Mouse (Mus musculus): ENCODE results near the gene Olfr160. TPM values are rescaled to one million over a fixed set of nuclear protein-coding genes. Genes with fewer than 3 reads are reported as not detected.

Olfr160 gene
- polyA plus RNA-seq, 1 experiment from 2014 or later = not detected

- Histone ChIP-seq H3K4me3 (no peak overlapping the region), H3K9ac (no peak overlapping the region), H3K36me3 (no peaks in the 10 kb centered on the region), H3K27me3 (no peaks in the 10 kb centered on the region), H3K4me2 (no peak overlapping the region), H3K27ac (replicated peaks) (no peak overlapping the region), H3K9me3 (no peaks in the 10 kb centered on the region), H3K4me1 (replicated peaks) (no peaks in the 10 kb centered on the region)
- no peak for ATAC-seq (ENCODE audit: low FRiP score, low read depth)
- 74% methylated on average over 4 of the region's 4 CpGs for WGBS
These were observed 40.8 kb downstream of the Olfr160 start for GRCm38 (mm10) chr9:37675287-37675686.

GRCm38 (mm10) chr9:37670261-37670660 is 45.8 kb downstream of the Olfr160 start:
- no peak for ATAC-seq (ENCODE audit: low FRiP score, low read depth)
- H3K4me2 ChIP-seq = no peak overlapping the region
- H3K4me1 ChIP-seq (replicated peaks) = no peaks in the 10 kb centered on the region
- no peaks in the 10 kb centered on the region for H3K27me3 ChIP-seq
- no peak overlapping the region for H3K9ac ChIP-seq
- H3K36me3 ChIP-seq = no peaks in the 10 kb centered on the region
- WGBS = 89% methylated on average over 3 of the region's 3 CpGs
- H3K4me3 ChIP-seq = no peak overlapping the region
- H3K27ac ChIP-seq (replicated peaks) = no peak overlapping the region
- H3K9me3 ChIP-seq = no peaks in the 10 kb centered on the region

DNA sequence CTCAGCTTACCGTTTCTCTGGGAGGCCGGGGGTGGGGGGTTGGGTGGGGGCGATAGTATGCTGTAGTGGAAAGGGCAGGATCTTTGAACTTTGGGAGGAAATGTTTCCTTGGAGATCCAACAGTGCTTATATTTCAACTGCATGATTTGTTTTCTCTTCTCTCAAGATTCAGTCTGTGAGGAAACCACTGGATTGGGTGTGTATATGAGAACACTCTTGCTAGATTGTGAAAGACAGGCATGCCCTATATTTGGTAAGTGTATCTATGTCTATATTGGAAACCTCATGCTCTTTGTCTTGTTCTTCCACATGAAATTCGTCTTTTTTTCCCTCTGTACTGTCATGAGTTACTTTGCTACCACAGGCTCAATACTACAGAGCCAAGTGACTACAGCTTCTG is 46.4 kb downstream of the Olfr160 start:
- Histone ChIP-seq H3K4me1 (replicated peaks) (no peaks in the 10 kb centered on the region), H3K4me3 (no peak overlapping the region), H3K27me3 (no peaks in the 10 kb centered on the region), H3K36me3 (no peaks in the 10 kb centered on the region), H3K9me3 (no peaks in the 10 kb centered on the region), H3K9ac (no peak overlapping the region), H3K27ac (replicated peaks) (no peak overlapping the region), H3K4me2 (no peak overlapping the region)
- WGBS = 75% methylated on average over 4 of the region's 4 CpGs
- ATAC-seq (ENCODE audit: low FRiP score, low read depth) = no peak

- no peak for ATAC-seq (ENCODE audit: low FRiP score, low read depth)
- H3K27me3 ChIP-seq = no peaks in the 10 kb centered on the region
- no peaks in the 10 kb centered on the region for H3K9me3 ChIP-seq
- H3K36me3 ChIP-seq = no peaks in the 10 kb centered on the region
- WGBS = 61% methylated on average over 6 of the region's 6 CpGs
- no peaks in the 10 kb centered on the region for H3K4me1 ChIP-seq (replicated peaks)
- H3K9ac ChIP-seq = no peak within 1 kb of the TSS
- no peak within 1 kb of the TSS for H3K4me2 ChIP-seq
- no peak within 1 kb of the TSS for H3K27ac ChIP-seq (replicated peaks)
- no peak within 1 kb of the TSS for H3K4me3 ChIP-seq
These were observed 46.9 kb downstream of the Olfr160 start, which contains the start of gene Panx3 for GRCm38 (mm10) chr9:37669115-37669514. TSS of gene Panx3 (minus strand) at chr9:37669235.

DNA sequence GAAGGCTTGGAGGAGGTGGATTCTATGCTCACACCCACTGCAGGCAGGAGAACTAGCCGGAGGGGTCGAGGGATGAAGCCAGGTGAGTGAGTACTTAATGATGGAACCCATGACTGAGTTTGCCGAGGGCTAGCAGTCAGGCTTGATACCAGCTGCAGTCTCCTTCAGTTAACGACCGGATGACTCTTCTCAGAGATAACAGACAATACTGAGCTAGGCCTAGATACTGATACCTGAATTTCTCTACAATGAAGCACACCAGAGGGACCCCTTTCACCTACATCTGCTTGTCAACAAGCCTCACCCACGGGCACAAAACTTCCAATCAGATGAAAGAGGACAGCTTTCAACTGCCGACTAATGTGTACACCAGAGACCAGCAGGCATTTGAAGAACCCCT is 50.0 kb downstream of the Olfr160 start:
- no peaks in the 10 kb centered on the region for H3K36me3 ChIP-seq
- no peaks in the 10 kb centered on the region for H3K9me3 ChIP-seq
- 79% methylated on average over 7 of the region's 7 CpGs for WGBS
- H3K27me3 ChIP-seq = no peaks in the 10 kb centered on the region
- H3K4me2 ChIP-seq = no peak overlapping the region
- no peak overlapping the region for H3K27ac ChIP-seq (replicated peaks)
- ATAC-seq (ENCODE audit: low FRiP score, low read depth) = no peak
- H3K4me3 ChIP-seq = no peak overlapping the region
- H3K4me1 ChIP-seq (replicated peaks) = no peaks in the 10 kb centered on the region
- no peak overlapping the region for H3K9ac ChIP-seq

GRCm38 (mm10) chr9:37664604-37665003 is 51.4 kb downstream of the Olfr160 start:
- H3K4me3 ChIP-seq = no peak overlapping the region
- no peaks in the 10 kb centered on the region for H3K9me3 ChIP-seq
- H3K4me2 ChIP-seq = no peak overlapping the region
- no peak for ATAC-seq (ENCODE audit: low FRiP score, low read depth)
- no peaks in the 10 kb centered on the region for H3K27me3 ChIP-seq
- no peaks in the 10 kb centered on the region for H3K36me3 ChIP-seq
- H3K27ac ChIP-seq (replicated peaks) = no peak overlapping the region
- H3K4me1 ChIP-seq (replicated peaks) = no peaks in the 10 kb centered on the region
- H3K9ac ChIP-seq = no peak overlapping the region
- WGBS = 80% methylated on average over 2 of the region's 2 CpGs

DNA sequence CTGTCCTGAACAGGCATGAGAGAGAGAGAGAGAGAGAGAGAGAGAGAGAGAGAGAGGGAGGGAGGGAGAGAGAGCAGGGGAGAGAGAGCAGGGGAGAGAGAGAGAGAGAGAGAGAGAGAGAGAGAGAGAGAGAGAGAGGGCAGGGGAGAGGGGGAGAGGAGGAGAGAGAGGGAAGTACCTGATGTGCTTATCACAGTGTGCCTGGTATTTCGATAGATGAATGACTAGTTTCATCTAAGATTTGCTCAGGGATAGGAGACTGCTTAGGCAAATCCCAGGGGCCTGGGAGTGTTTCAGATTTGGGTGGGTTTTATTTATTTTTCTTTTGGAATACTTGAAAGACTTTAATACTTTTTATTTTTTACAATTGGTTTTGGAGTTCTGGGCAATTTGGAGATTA is 52.8 kb downstream of the Olfr160 start:
- Histone ChIP-seq H3K9me3 (no peaks in the 10 kb centered on the region), H3K4me3 (no peak overlapping the region), H3K4me2 (no peak overlapping the region), H3K27ac (replicated peaks) (no peak overlapping the region), H3K4me1 (replicated peaks) (no peaks in the 10 kb centered on the region), H3K9ac (no peak overlapping the region), H3K36me3 (no peaks in the 10 kb centered on the region), H3K27me3 (no peaks in the 10 kb centered on the region)
- 83% methylated on average over 1 of the region's 1 CpGs for WGBS
- ATAC-seq (ENCODE audit: low FRiP score, low read depth) = no peak

DNA sequence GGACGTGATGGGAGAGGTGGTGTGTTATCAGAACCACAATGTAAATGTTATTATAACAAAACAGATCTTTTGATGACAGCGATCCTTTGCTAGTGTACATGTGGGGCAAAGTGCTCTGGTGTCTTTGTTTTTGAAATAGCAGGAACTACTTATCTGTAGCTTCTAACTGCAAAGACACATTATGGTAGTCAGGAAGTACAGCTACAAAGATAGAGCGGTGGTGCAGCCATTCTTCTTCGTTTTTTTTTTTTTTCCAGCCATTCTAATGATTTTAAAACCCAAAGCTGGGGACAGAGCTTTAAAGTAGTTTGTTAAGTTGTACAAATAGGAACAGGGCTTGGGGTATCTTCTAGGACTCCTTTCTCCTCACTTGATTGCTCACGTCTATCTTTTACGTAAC is 56.6 kb downstream of the Olfr160 start:
- Histone ChIP-seq H3K36me3 (peaks cover under 1% of the 10 kb centered on the region; the same call in 1 of the 2 replicates), H3K9me3 (no peaks in the 10 kb centered on the region), H3K4me1 (replicated peaks) (peaks cover 13% of the 10 kb centered on the region), H3K4me2 (no peak overlapping the region), H3K27ac (replicated peaks) (no peak overlapping the region), H3K27me3 (no peaks in the 10 kb centered on the region), H3K9ac (no peak overlapping the region), H3K4me3 (no peak overlapping the region)
- WGBS = 88% methylated on average over 6 of the region's 6 CpGs
- no peak for ATAC-seq (ENCODE audit: low FRiP score, low read depth)

Other genes with a start within 250 kb of the Olfr160 start
- 27.9 and 29.7 TPM in 2 replicates for gene Msantd2, start 226.9 kb downstream of the Olfr160 start, polyA plus RNA-seq (2015; fragmentation: Nextera tagmentation; extraction: Ambion mirVana)
- 45.4 and 45.5 TPM in 2 replicates for gene Esam, start 188.2 kb downstream of the Olfr160 start, polyA plus RNA-seq (2015; fragmentation: Nextera tagmentation; extraction: Ambion mirVana)
- 0.89 and 1.4 TPM in 2 replicates for gene Vsig2, start 177.0 kb downstream of the Olfr160 start, polyA plus RNA-seq (2015; fragmentation: Nextera tagmentation; extraction: Ambion mirVana)
- gene Nrgn, start 163.3 kb downstream of the Olfr160 start, polyA plus RNA-seq (2015; fragmentation: Nextera tagmentation; extraction: Ambion mirVana) = 4.1 and 5.0 TPM in 2 replicates
- 11.6 and 13.3 TPM in 2 replicates for gene Siae, start 160.6 kb downstream of the Olfr160 start, polyA plus RNA-seq (2015; fragmentation: Nextera tagmentation; extraction: Ambion mirVana)
- 10.5 and 11.2 TPM in 2 replicates for gene Spa17, start 102.5 kb downstream of the Olfr160 start, polyA plus RNA-seq (2015; fragmentation: Nextera tagmentation; extraction: Ambion mirVana)
- gene Tbrg1, start 58.9 kb downstream of the Olfr160 start, polyA plus RNA-seq (2015; fragmentation: Nextera tagmentation; extraction: Ambion mirVana) = 86.4 and 88.3 TPM in 2 replicates
- gene Panx3, start 47.0 kb downstream of the Olfr160 start, polyA plus RNA-seq (2015; fragmentation: Nextera tagmentation; extraction: Ambion mirVana) = not detected in 2 replicates
- not detected in 2 replicates for gene Olfr874, start 28.9 kb upstream of the Olfr160 start, polyA plus RNA-seq (2015; fragmentation: Nextera tagmentation; extraction: Ambion mirVana)
- gene Olfr875, start 55.6 kb upstream of the Olfr160 start, polyA plus RNA-seq (2015; fragmentation: Nextera tagmentation; extraction: Ambion mirVana) = not detected in 2 replicates
- gene Olfr876, start 86.8 kb upstream of the Olfr160 start, polyA plus RNA-seq (2015; fragmentation: Nextera tagmentation; extraction: Ambion mirVana) = not detected in 2 replicates
- gene Olfr877, start 138.0 kb upstream of the Olfr160 start, polyA plus RNA-seq (2015; fragmentation: Nextera tagmentation; extraction: Ambion mirVana) = not detected in 2 replicates
- gene Olfr145, start 180.5 kb upstream of the Olfr160 start, polyA plus RNA-seq (2015; fragmentation: Nextera tagmentation; extraction: Ambion mirVana) = not detected in 2 replicates
- gene Olfr878, start 201.6 kb upstream of the Olfr160 start, polyA plus RNA-seq (2015; fragmentation: Nextera tagmentation; extraction: Ambion mirVana) = not detected in 2 replicates

Data from hindbrain, embryonic 15.5 days (tissue).